ENCODE assay signal across 8 mouse cellular contexts in the genomic region with DNA sequence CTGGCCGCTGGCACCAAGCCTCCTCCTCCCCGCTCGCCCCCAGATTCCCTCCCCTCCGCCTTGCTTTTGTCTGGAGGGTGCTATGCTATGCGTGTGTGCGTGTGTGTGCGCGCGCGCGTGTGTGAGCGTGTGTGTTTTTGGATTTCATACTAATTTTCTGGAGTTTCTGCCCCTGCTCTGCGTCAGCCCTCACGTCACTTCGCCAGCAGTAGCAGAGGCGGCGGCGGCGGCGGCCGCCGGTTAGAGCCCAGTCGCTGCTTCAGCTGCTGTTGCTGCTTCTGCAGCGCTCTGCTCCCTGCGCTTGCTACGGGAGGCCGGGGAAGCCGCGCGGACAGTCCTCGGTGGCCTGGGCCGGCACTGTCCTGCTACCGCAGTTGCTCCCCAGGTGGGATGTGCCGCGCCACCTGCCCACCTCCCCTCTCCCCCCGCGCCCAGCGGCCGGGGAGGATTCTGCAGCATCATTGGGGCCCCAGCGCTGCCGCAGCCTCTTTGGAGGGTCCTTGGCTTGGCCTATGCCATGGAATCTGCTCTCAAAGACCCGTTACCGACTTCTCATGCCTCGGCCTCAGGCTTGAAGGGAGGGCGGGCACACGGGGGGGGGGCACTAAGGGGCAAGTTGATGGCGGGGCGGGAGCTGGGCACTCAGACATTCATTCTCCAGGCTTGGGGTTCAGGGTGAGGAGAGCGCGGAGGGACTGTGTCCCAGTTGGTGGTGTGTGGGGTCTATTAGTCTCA. TPM values are rescaled to one million over a fixed set of nuclear protein-coding genes. Genes with fewer than 3 reads are reported as not detected.
DNase-seq lines count a peak whose midpoint lies in the region; ATAC-seq and TF ChIP-seq lines count a peak whose summit lies in the region.

No protein-coding gene starts in this region.

- no peak for TF ChIP-seq EP300 in liver, postnatal 0 days (IDR thresholded peaks at IDR 0.05; ENCODE audit: low read depth)

- peak; percentile 22 for DNase-seq in urinary bladder, adult 2 months (ENCODE audit: low spot score)
- DNase-seq in urinary bladder, postnatal 25 days (ENCODE audit: low spot score): no peak
- DNase-seq in layer of hippocampus, adult 9-11 months: peak; percentile 94
- DNase-seq in liver, postnatal 0 days: no peak
- peak; percentile 85 for DNase-seq in right cerebral cortex, postnatal 14 days

- no peak for TF ChIP-seq CTCF in liver, postnatal 0 days (IDR thresholded peaks at IDR 0.05; ENCODE audit: low read depth)

- H3K4me3 ChIP-seq in embryonic facial prominence, embryonic 12.5 days: peak overlapping the region; percentile 65
- peak overlapping the region; percentile 54 to 56 for H3K4me3 ChIP-seq in heart, embryonic 14.5 days (ENCODE audit: control insufficient read depth in 1 of 2, insufficient read depth in 1 of 2, low read depth in 1 of 2, low read length in 2 of 2)
- peak overlapping the region; percentile 26 for H3K4me3 ChIP-seq in liver, postnatal 0 days (ENCODE audit: low read depth, low read length)

- H3K36me3 ChIP-seq in embryonic facial prominence, embryonic 12.5 days: no peaks in the 10 kb centered on the region
- H3K36me3 ChIP-seq in heart, embryonic 14.5 days (ENCODE audit: control insufficient read depth, insufficient read depth, low read length): no peaks in the 10 kb centered on the region
- H3K36me3 ChIP-seq in liver, postnatal 0 days (replicated peaks; ENCODE audit: insufficient read depth, low read length): no peaks in the 10 kb centered on the region

- H3K27ac ChIP-seq in embryonic facial prominence, embryonic 12.5 days: 0 out of 2 replicates have a peak overlapping the region, but pooled peaks have one; percentile 30
- H3K27ac ChIP-seq in heart, embryonic 14.5 days (replicated peaks in 1 of 2; ENCODE audit: control insufficient read depth in 1 of 2, insufficient read depth in 1 of 2, low read depth in 2 of 2, low read length in 2 of 2): no peak overlapping the region
- no peak overlapping the region for H3K27ac ChIP-seq in liver, postnatal 0 days (ENCODE audit: low read depth)

- 1% methylated on average over 50 of the region's 50 CpGs for WGBS in embryonic facial prominence, embryonic 12.5 days
- under 1% methylated on average over 50 of the region's 50 CpGs for WGBS in heart, embryonic 14.5 days
- 3% methylated on average over 43 of the region's 50 CpGs for WGBS in liver, postnatal 0 days (ENCODE audit: insufficient replicate concordance)

- H3K9me3 ChIP-seq in embryonic facial prominence, embryonic 12.5 days: no peaks in the 10 kb centered on the region
- no peaks in the 10 kb centered on the region for H3K9me3 ChIP-seq in heart, embryonic 14.5 days (ENCODE audit: control insufficient read depth, low read length)
- H3K9me3 ChIP-seq in liver, postnatal 0 days (ENCODE audit: low read length): no peaks in the 10 kb centered on the region

- peak; percentile 62; the same call in 1 of the 2 replicates for ATAC-seq in embryonic facial prominence, embryonic 12.5 days (ENCODE audit: insufficient number of reproducible peaks, insufficient read depth, low FRiP score, low TSS enrichment)
- ATAC-seq in heart, embryonic 14.5 days (ENCODE audit: insufficient number of reproducible peaks, insufficient read depth, low FRiP score, low read depth): no peak
- no peak for ATAC-seq in liver, postnatal 0 days
- no peak for ATAC-seq in monocyte, adult 5-6 weeks (replicated peaks; ENCODE audit: insufficient number of reproducible peaks, low FRiP score, low TSS enrichment, poor library complexity, severe bottlenecking)

- H3K4me2 ChIP-seq in embryonic facial prominence, embryonic 12.5 days (replicated peaks): peak overlapping the region; percentile 99
- H3K4me2 ChIP-seq in heart, embryonic 14.5 days (ENCODE audit: low read length): peak overlapping the region; percentile 96
- H3K4me2 ChIP-seq in liver, postnatal 0 days (ENCODE audit: low read depth, low read length): peak overlapping the region; percentile 64

- peaks cover 54% of the 10 kb centered on the region for H3K27me3 ChIP-seq in embryonic facial prominence, embryonic 12.5 days
- H3K27me3 ChIP-seq in heart, embryonic 14.5 days (ENCODE audit: control insufficient read depth, insufficient read depth, low read length): peaks cover 70% of the 10 kb centered on the region
- peaks cover 46% of the 10 kb centered on the region for H3K27me3 ChIP-seq in liver, postnatal 0 days (ENCODE audit: insufficient read depth, low read length)

- peaks cover 10% of the 10 kb centered on the region; the same call in 1 of the 2 replicates for H3K4me1 ChIP-seq in embryonic facial prominence, embryonic 12.5 days
- H3K4me1 ChIP-seq in heart, embryonic 14.5 days (ENCODE audit: control insufficient read depth in 2 of 2, insufficient read depth in 2 of 2, low read length in 2 of 2): peaks cover 0 to 11% of the 10 kb centered on the region in 2 experiments; a peak in 2 of 4 replicates
- H3K4me1 ChIP-seq in liver, postnatal 0 days (ENCODE audit: insufficient read depth): no peaks in the 10 kb centered on the region

- H3K9ac ChIP-seq in embryonic facial prominence, embryonic 12.5 days: peak overlapping the region; percentile 70
- H3K9ac ChIP-seq in heart, embryonic 14.5 days (ENCODE audit: low read length): peak overlapping the region; percentile 51
- H3K9ac ChIP-seq in liver, postnatal 0 days (replicated peaks): no peak overlapping the region

RNA-seq across cellular contexts. Expression of a gene that starts 1.4 kb away (rescaled TPM):
- polyA plus RNA-seq in urinary bladder, adult 2 months (2012; rRNA removed): 3.2 and 3.8 TPM in 2 replicates
- polyA plus RNA-seq in embryonic facial prominence, embryonic 12.5 days (2016; fragmentation: Nextera tagmentation; extraction: Ambion mirVana): 29.2 and 30.8 TPM in 2 replicates
- polyA plus RNA-seq in heart, embryonic 14.5 days (2014; fragmentation: Nextera tagmentation; extraction: Ambion mirVana): 2.4 and 4.2 TPM in 2 replicates
- polyA plus RNA-seq in liver, postnatal 0 days (2015; fragmentation: Nextera tagmentation; extraction: Ambion mirVana): 0.11 and 0.21 TPM in 2 replicates
- not detected in 3 replicates for total RNA-seq in monocyte, adult 5-6 weeks (2017)

Comparison
In these comparisons a context has a peak if more than half of its experiments do, and no peak if none do; other contexts are left out.
1. DNase-seq: peak in urinary bladder, adult 2 months (single experiment), layer of hippocampus, adult 9-11 months (single experiment) and right cerebral cortex, postnatal 14 days (single experiment); none in urinary bladder, postnatal 25 days (single experiment) and liver, postnatal 0 days (single experiment).
2. Peak in every context shown above with its lines, with median percentiles within 50 percentile points of each other: H3K4me2 ChIP-seq and H3K4me3 ChIP-seq.